Mouse (Mus musculus) hindbrain, embryonic 14.5 days (tissue): ENCODE measurements around the gene Cd59b. TPM values are rescaled to one million over a fixed set of nuclear protein-coding genes. Genes with fewer than 3 reads are reported as not detected.
A peak's percentile ranks its signal among the peaks of the same experiment; 100 is the strongest.
"Not testable (repeated sequence)": the region's sequence is repeated elsewhere in the genome, so short reads cannot be mapped to it uniquely, and the experiment has no call there.

Experiments used
- ATAC-seq: fragments of 200-750 bp; cut with Nextera tagmentation; 2 replicates; pipeline ENCODE4 v1.8.0; 2017; ENCODE audit warnings: moderate number of reproducible peaks, mild to moderate bottlenecking, moderate TSS enrichment, moderate library complexity; ENCODE audit not compliant: low FRiP score
- DNase-seq: peaks from one replicate; pipeline ENCODE4 v3.0.0-alpha.2; 2015; ENCODE audit warnings: low spot score
- H3K27ac ChIP-seq: fragments of 300-500 bp; sonication (generic); 2 replicates; pipeline ENCODE4 v1.5.1; 2014; ENCODE audit warnings: mild to moderate bottlenecking, moderate library complexity
- H3K27me3 ChIP-seq: fragments of 300-500 bp; sonication (generic); 2 replicates; pipeline ENCODE4 v1.6.1; 2014; ENCODE audit warnings: mild to moderate bottlenecking, low read length, mixed read lengths; ENCODE audit not compliant: control insufficient read depth, insufficient read depth
- H3K36me3 ChIP-seq: fragments of 300-500 bp; sonication (generic); replicated peaks from 2 replicates; pipeline ENCODE4 v1.6.1; 2014; ENCODE audit not compliant: control insufficient read depth, insufficient read depth
- H3K4me1 ChIP-seq: fragments of 300-500 bp; sonication (generic); replicated peaks from 2 replicates; pipeline ENCODE4 v1.6.1; 2014; ENCODE audit warnings: antibody characterized with exemption, low read length, mixed read lengths; ENCODE audit not compliant: control insufficient read depth, insufficient read depth
- H3K4me2 ChIP-seq: fragments of 300-500 bp; sonication (generic); replicated peaks from 2 replicates; pipeline ENCODE4 v1.6.1; 2014; ENCODE audit warnings: mild to moderate bottlenecking, moderate library complexity
- H3K4me3 ChIP-seq: fragments of 300-500 bp; sonication (generic); replicated peaks from 2 replicates; pipeline ENCODE4 v1.5.1; 2014; ENCODE audit warnings: mild to moderate bottlenecking, low read length
- H3K9ac ChIP-seq: fragments of 300-500 bp; sonication (generic); 2 replicates; pipeline ENCODE4 v1.6.1; 2014
- H3K9me3 ChIP-seq: fragments of 300-500 bp; sonication (generic); 2 replicates; pipeline ENCODE4 v1.6.1; 2016; ENCODE audit warnings: low read length; ENCODE audit not compliant: control insufficient read depth
- WGBS: fragments of 180-500 bp; shearing (Covaris S2); extraction: QIAGEN DNeasy Blood & Tissue Kit; methylation state at CpG from one replicate; pipeline ENCODE4 v1.1.7; 2014; 5-methylcytosine and 5-hydroxymethylcytosine counted together
- polyA plus RNA-seq: library from polyadenylated mRNA; unstranded; fragments of >200 nt; fragmentation: Nextera tagmentation; extraction: Ambion mirVana; gene quantifications from 2 replicates; pipeline ENCODE4 v1.2.1, GENCODE M21; 2014

The Cd59b gene
- polyA plus RNA-seq, 1 experiment from 2014 or later, result 3.2 TPM

GRCm38 (mm10) chr2:104087562-104087961 lies 17.9 kb downstream of the Cd59b start:
- 93% methylated on average over 1 of the region's 1 CpGs for WGBS
- not testable (repeated sequence) for H3K36me3 ChIP-seq, ATAC-seq, H3K27ac ChIP-seq, H3K4me2 ChIP-seq, DNase-seq, H3K4me3 ChIP-seq, H3K9ac ChIP-seq, H3K27me3 ChIP-seq, H3K9me3 ChIP-seq, H3K4me1 ChIP-seq

- H3K9me3 ChIP-seq, result no peaks in the 10 kb centered on the region
- H3K27me3 ChIP-seq, result no peaks in the 10 kb centered on the region
- no peak overlapping the region for H3K9ac ChIP-seq
- peaks cover 8% of the 10 kb centered on the region for H3K4me1 ChIP-seq
- no peak for ATAC-seq
- WGBS, result 85% methylated on average over 2 of the region's 2 CpGs
- no peak overlapping the region for H3K4me2 ChIP-seq
- no peak overlapping the region for H3K4me3 ChIP-seq
- H3K36me3 ChIP-seq, result no peaks in the 10 kb centered on the region
- DNase-seq, result no peak
- no peak overlapping the region for H3K27ac ChIP-seq
Observed at GRCm38 (mm10) chr2:104093305-104093704, 23.7 kb downstream of the Cd59b start.

- 3% methylated on average over 15 of the region's 15 CpGs for WGBS
- peaks cover 8% of the 10 kb centered on the region for H3K4me1 ChIP-seq
Observed at GRCm38 (mm10) chr2:104095741-104096213, 26.1 kb downstream of the Cd59b start, which contains the start of gene Cd59a. Cd59a (plus strand) TSS chr2:104095801.

GRCm38 (mm10) chr2:104096256-104096655 lies 26.6 kb downstream of the Cd59b start:
- Histone ChIP-seq H3K9ac (peak overlapping the region; percentile 57), H3K27ac (peak overlapping the region; percentile 68), H3K27me3 (no peaks in the 10 kb centered on the region), H3K9me3 (no peaks in the 10 kb centered on the region), H3K36me3 (no peaks in the 10 kb centered on the region), H3K4me3 (peak overlapping the region; percentile 40), H3K4me2 (peak overlapping the region; percentile 66), H3K4me1 (peaks cover 8% of the 10 kb centered on the region)
- 45% methylated on average over 10 of the region's 10 CpGs for WGBS
- ATAC-seq, result no peak
- no peak for DNase-seq

More at GRCm38 (mm10) chr2:104095741-104096213, 26.1 kb downstream of the Cd59b start, which contains the start of gene Cd59a:
- ATAC-seq, result peak; percentile 88
- peak; percentile 72 for DNase-seq
- peak within 1 kb of the TSS; percentile 40 for H3K4me3 ChIP-seq
- peak within 1 kb of the TSS; percentile 66 for H3K4me2 ChIP-seq
- peak within 1 kb of the TSS; percentile 57 for H3K9ac ChIP-seq
- no peaks in the 10 kb centered on the region for H3K36me3 ChIP-seq
- no peaks in the 10 kb centered on the region for H3K27me3 ChIP-seq
- peak within 1 kb of the TSS; percentile 68 for H3K27ac ChIP-seq
- no peaks in the 10 kb centered on the region for H3K9me3 ChIP-seq

- H3K27ac ChIP-seq, H3K4me1 ChIP-seq, H3K9me3 ChIP-seq, ATAC-seq, DNase-seq, H3K36me3 ChIP-seq, H3K4me3 ChIP-seq, H3K9ac ChIP-seq, H3K27me3 ChIP-seq: not testable (repeated sequence)
- H3K4me2 ChIP-seq, result peak overlapping the region; percentile 66
- 73% methylated on average over 1 of the region's 1 CpGs for WGBS
Observed at GRCm38 (mm10) chr2:104096796-104097195, 27.1 kb downstream of the Cd59b start.

- not testable (repeated sequence) for DNase-seq, H3K27ac ChIP-seq, H3K4me3 ChIP-seq, H3K27me3 ChIP-seq, ATAC-seq, H3K36me3 ChIP-seq, H3K9me3 ChIP-seq, H3K9ac ChIP-seq, H3K4me1 ChIP-seq
- H3K4me2 ChIP-seq, result peak overlapping the region; percentile 66; the same call in 1 of the 2 replicates
- WGBS, result 93% methylated on average over 4 of the region's 4 CpGs
Observed at GRCm38 (mm10) chr2:104097396-104097795, 27.7 kb downstream of the Cd59b start.

- DNase-seq (no peak), ATAC-seq (no peak)
- Histone ChIP-seq H3K9me3 (no peaks in the 10 kb centered on the region), H3K4me1 (peaks cover 8% of the 10 kb centered on the region), H3K27me3 (no peaks in the 10 kb centered on the region), H3K9ac (no peak overlapping the region), H3K4me3 (no peak overlapping the region), H3K27ac (no peak overlapping the region), H3K4me2 (no peak overlapping the region), H3K36me3 (no peaks in the 10 kb centered on the region)
- WGBS, result 43% methylated on average over 3 of the region's 3 CpGs
Observed at GRCm38 (mm10) chr2:104098529-104099230, 29.0 kb downstream of the Cd59b start.

- H3K4me3 ChIP-seq, result no peak overlapping the region
- no peak overlapping the region for H3K4me2 ChIP-seq
- H3K4me1 ChIP-seq, result peaks cover 8% of the 10 kb centered on the region
- no peak overlapping the region for H3K27ac ChIP-seq
- no peak overlapping the region for H3K9ac ChIP-seq
- H3K36me3 ChIP-seq, result no peaks in the 10 kb centered on the region
- no peak for DNase-seq
- no peaks in the 10 kb centered on the region for H3K9me3 ChIP-seq
- H3K27me3 ChIP-seq, result no peaks in the 10 kb centered on the region
- no peak for ATAC-seq
- WGBS, result 97% methylated on average over 2 of the region's 2 CpGs
Observed at GRCm38 (mm10) chr2:104099231-104099585, 29.6 kb downstream of the Cd59b start.

- Histone ChIP-seq H3K36me3 (no peaks in the 10 kb centered on the region), H3K27ac (no peak overlapping the region), H3K4me3 (no peak overlapping the region), H3K27me3 (no peaks in the 10 kb centered on the region), H3K4me1 (peaks cover 8% of the 10 kb centered on the region), H3K9ac (no peak overlapping the region), H3K9me3 (no peaks in the 10 kb centered on the region), H3K4me2 (no peak overlapping the region)
- WGBS, result 62% methylated on average over 1 of the region's 1 CpGs
- ATAC-seq, result no peak
- DNase-seq, result no peak
Observed at GRCm38 (mm10) chr2:104099946-104100345, 30.3 kb downstream of the Cd59b start.
